In genomic region chr7:68275838-68276731, GRCm38 (mm10) we compare ENCODE assay signal across 9 mouse cellular contexts. TPM values are rescaled to one million over a fixed set of nuclear protein-coding genes. Genes with fewer than 3 reads are reported as not detected.
DNase-seq lines count a peak whose midpoint lies in the region; ATAC-seq and TF ChIP-seq lines count a peak whose summit lies in the region.
"Had no signal": no experiment of that assay in that cellular context is flagged by ENCODE, and none has a peak within 500 bp of the region (broad histone marks: within the 10 kb centered on the region; RNA-seq: fewer than 3 reads in every experiment).

No protein-coding gene starts in this region.

- no peaks in the 10 kb centered on the region for H3K36me3 ChIP-seq in hindbrain, embryonic 11.5 days (ENCODE audit: control insufficient read depth, insufficient read depth, low read length)
- no peaks in the 10 kb centered on the region for H3K36me3 ChIP-seq in limb, embryonic 13.5 days
- no peaks in the 10 kb centered on the region for H3K36me3 ChIP-seq in midbrain, postnatal 0 days (ENCODE audit: insufficient read depth, low read length)

- H3K4me1 ChIP-seq in hindbrain, embryonic 11.5 days (replicated peaks; ENCODE audit: control insufficient read depth, insufficient read depth, low read length), result peaks cover 3% of the 10 kb centered on the region; the same call in 1 of the 2 replicates
- H3K4me1 ChIP-seq in limb, embryonic 13.5 days, result peaks cover 47% of the 10 kb centered on the region
- H3K4me1 ChIP-seq in midbrain, postnatal 0 days (ENCODE audit: insufficient read depth, low read length), result peaks cover 9% of the 10 kb centered on the region; the same call in 1 of the 2 replicates

- WGBS in hindbrain, embryonic 11.5 days, result 6% methylated on average over 31 of the region's 36 CpGs
- 2% methylated on average over 36 of the region's 36 CpGs for WGBS in limb, embryonic 13.5 days
- 6% methylated on average over 35 of the region's 36 CpGs for WGBS in midbrain, postnatal 0 days

- 0 out of 2 replicates have a peak overlapping the region, but pooled peaks have one; percentile 11 for H3K9ac ChIP-seq in hindbrain, embryonic 11.5 days (ENCODE audit: low read depth, low read length)
- H3K9ac ChIP-seq in limb, embryonic 13.5 days, result peak overlapping the region; percentile 62
- 0 out of 2 replicates have a peak overlapping the region, but pooled peaks have one; percentile 39 for H3K9ac ChIP-seq in midbrain, postnatal 0 days (replicated peaks; ENCODE audit: low read length, poor library complexity, severe bottlenecking)

- H3K4me3 ChIP-seq in hindbrain, embryonic 11.5 days (ENCODE audit: low read depth, low read length), result peak overlapping the region; percentile 25
- H3K4me3 ChIP-seq in limb, embryonic 13.5 days, result peak overlapping the region; percentile 40
- peak overlapping the region; percentile 29 for H3K4me3 ChIP-seq in midbrain, postnatal 0 days (ENCODE audit: low read depth, low read length)

- peak; percentile 17 to 39 for DNase-seq in cerebellum, postnatal 25 days
- DNase-seq in cerebellum, adult 9-11 months, result no peak
- peak; percentile 64 for DNase-seq in WW6 (ENCODE audit: low read depth, low spot score)
- DNase-seq in hindbrain, embryonic 11.5 days (ENCODE audit: low spot score), result peak; percentile 39
- no peak for DNase-seq in midbrain, postnatal 0 days (ENCODE audit: low spot score)
- no peak for DNase-seq in Muller cell, postnatal 12 days (ENCODE audit: inconsistent ontology term)
- no peak for DNase-seq in ovary, postnatal 10 days (ENCODE audit: low spot score)

- H3K27me3 ChIP-seq in hindbrain, embryonic 11.5 days (ENCODE audit: control insufficient read depth, insufficient read depth, low read length), result peaks cover 6% of the 10 kb centered on the region
- H3K27me3 ChIP-seq in limb, embryonic 13.5 days, result no peaks in the 10 kb centered on the region; the same call in 1 of the 2 replicates
- peaks cover 8% of the 10 kb centered on the region; the same call in 1 of the 2 replicates for H3K27me3 ChIP-seq in midbrain, postnatal 0 days (ENCODE audit: insufficient read depth, low read length)

- TF ChIP-seq CTCF in midbrain, postnatal 0 days (IDR thresholded peaks at IDR 0.05), result no peak

- ATAC-seq in hindbrain, embryonic 11.5 days (ENCODE audit: low FRiP score), result no peak
- ATAC-seq in limb, embryonic 13.5 days (ENCODE audit: low FRiP score, low read depth), result no peak
- ATAC-seq in midbrain, postnatal 0 days (ENCODE audit: low FRiP score), result no peak

- peak overlapping the region; percentile 58 for H3K4me2 ChIP-seq in hindbrain, embryonic 11.5 days (replicated peaks; ENCODE audit: low read depth, low read length)
- peak overlapping the region; percentile 72 for H3K4me2 ChIP-seq in limb, embryonic 13.5 days (replicated peaks)
- peak overlapping the region; percentile 72 for H3K4me2 ChIP-seq in midbrain, postnatal 0 days (ENCODE audit: low read depth, low read length, poor library complexity, severe bottlenecking)

- no peaks in the 10 kb centered on the region for H3K9me3 ChIP-seq in hindbrain, embryonic 11.5 days (ENCODE audit: control insufficient read depth, low read length)
- no peaks in the 10 kb centered on the region for H3K9me3 ChIP-seq in limb, embryonic 13.5 days
- no peaks in the 10 kb centered on the region for H3K9me3 ChIP-seq in midbrain, postnatal 0 days (ENCODE audit: low read length)

- H3K27ac ChIP-seq in hindbrain, embryonic 11.5 days (ENCODE audit: low read depth, low read length), result no peak overlapping the region
- peak overlapping the region; percentile 85 for H3K27ac ChIP-seq in limb, embryonic 13.5 days
- no peak overlapping the region for H3K27ac ChIP-seq in midbrain, postnatal 0 days (ENCODE audit: low read depth, low read length)

RNA-seq across cellular contexts. Expression of gene Fam169b, which starts 2.4 kb away (rescaled TPM):
- polyA plus RNA-seq in hindbrain, embryonic 11.5 days (2014; fragmentation: Nextera tagmentation; extraction: Ambion mirVana), result 0.21 and 0.36 TPM in 2 replicates
- 2.0 TPM in 2 replicates for polyA plus RNA-seq in limb, embryonic 13.5 days (2015; fragmentation: Nextera tagmentation; extraction: Ambion mirVana)
- not detected in 2 replicates for total RNA-seq in midbrain, postnatal 0 days (2014; rRNA removed)
- polyA plus RNA-seq in midbrain, postnatal 0 days (2015; fragmentation: Nextera tagmentation; extraction: Ambion mirVana), result 0.26 TPM in 1 of 2 replicates, not detected in the other
- total RNA-seq: MEL had no signal

RNA-seq across cellular contexts. Expression of gene Pgpep1l, which starts 12.1 kb away (rescaled TPM):
- polyA plus RNA-seq in hindbrain, embryonic 11.5 days (2014; fragmentation: Nextera tagmentation; extraction: Ambion mirVana), result not detected in 2 replicates
- polyA plus RNA-seq in limb, embryonic 13.5 days (2015; fragmentation: Nextera tagmentation; extraction: Ambion mirVana), result not detected in 2 replicates
- total RNA-seq in midbrain, postnatal 0 days (2014; rRNA removed), result 1.2 TPM in 1 of 2 replicates, not detected in the other
- polyA plus RNA-seq in midbrain, postnatal 0 days (2015; fragmentation: Nextera tagmentation; extraction: Ambion mirVana), result not detected in 2 replicates
- total RNA-seq: MEL had no signal

Comparison
In these comparisons a context has a peak if more than half of its experiments do, and no peak if none do; other contexts are left out.
1. DNase-seq: peak in cerebellum, postnatal 25 days (2 of 2), WW6 (single experiment) and hindbrain, embryonic 11.5 days (single experiment); none in cerebellum, adult 9-11 months (single experiment), midbrain, postnatal 0 days (single experiment), Muller cell, postnatal 12 days (single experiment) and ovary, postnatal 10 days (single experiment).
2. H3K9ac ChIP-seq: peak in every context shown above with its lines; median percentile 62 in limb, embryonic 13.5 days; 39 in midbrain, postnatal 0 days; 11 in hindbrain, embryonic 11.5 days.
3. Peak in every context shown above with its lines, with median percentiles within 50 percentile points of each other: H3K4me2 ChIP-seq and H3K4me3 ChIP-seq.